Mouse (Mus musculus): ENCODE measurements around the gene Cdc42bpb. TPM values are rescaled to one million over a fixed set of nuclear protein-coding genes. Genes with fewer than 3 reads are reported as not detected.

The Cdc42bpb gene
- polyA plus RNA-seq, 1 experiment = 78.4 TPM

GRCm38 (mm10) chr12:111332443-111332842 lies 45.1 kb downstream of the Cdc42bpb start:
- no peak for DNase-seq (ENCODE audit: low read depth in 1 of 2, low spot score in 2 of 2)
- Histone ChIP-seq H3K4me3 (ENCODE audit: extremely low read depth, insufficient read depth, insufficient read length) (no peak overlapping the region), H3K36me3 (ENCODE audit: control insufficient read depth, insufficient read depth, low read length) (no peaks in the 10 kb centered on the region), H3K27ac (ENCODE audit: insufficient read depth, low read length) (no peak overlapping the region), H3K27me3 (ENCODE audit: control insufficient read depth, insufficient read depth, low read length) (no peaks in the 10 kb centered on the region), H3K4me1 (ENCODE audit: control insufficient read depth, insufficient read depth, insufficient read length) (no peaks in the 10 kb centered on the region)
- 78% methylated on average over 11 of the region's 11 CpGs for WGBS
- TF ChIP-seq POLR2A (IDR thresholded peaks at IDR 0.05; ENCODE audit: low read depth, low read length) (no peak), CTCF (IDR thresholded peaks at IDR 0.05; ENCODE audit: extremely low read depth, insufficient read depth, insufficient read length, insufficient replicate concordance) (no peak)

- WGBS = 90% methylated on average over 9 of the region's 9 CpGs
- no peak for DNase-seq (ENCODE audit: low read depth in 1 of 2, low spot score in 2 of 2)
- Histone ChIP-seq H3K36me3 (ENCODE audit: control insufficient read depth, insufficient read depth, low read length) (no peaks in the 10 kb centered on the region), H3K27ac (ENCODE audit: insufficient read depth, low read length) (no peak overlapping the region), H3K4me1 (ENCODE audit: control insufficient read depth, insufficient read depth, insufficient read length) (no peaks in the 10 kb centered on the region), H3K27me3 (ENCODE audit: control insufficient read depth, insufficient read depth, low read length) (no peaks in the 10 kb centered on the region), H3K4me3 (ENCODE audit: extremely low read depth, insufficient read depth, insufficient read length) (no peak overlapping the region)
- no peak for TF ChIP-seq POLR2A (IDR thresholded peaks at IDR 0.05; ENCODE audit: low read depth, low read length)
- no peak for TF ChIP-seq CTCF (IDR thresholded peaks at IDR 0.05; ENCODE audit: extremely low read depth, insufficient read depth, insufficient read length, insufficient replicate concordance)
These were observed 45.9 kb downstream of the Cdc42bpb start for GRCm38 (mm10) chr12:111331573-111331972.

- H3K4me3 ChIP-seq (ENCODE audit: extremely low read depth, insufficient read depth, insufficient read length) = no peak overlapping the region
- H3K27me3 ChIP-seq (ENCODE audit: control insufficient read depth, insufficient read depth, low read length) = no peaks in the 10 kb centered on the region
- no peak for DNase-seq (ENCODE audit: low read depth in 1 of 2, low spot score in 2 of 2)
- no peaks in the 10 kb centered on the region for H3K4me1 ChIP-seq (ENCODE audit: control insufficient read depth, insufficient read depth, insufficient read length)
- 95% methylated on average over 15 of the region's 15 CpGs for WGBS
- H3K27ac ChIP-seq (ENCODE audit: insufficient read depth, low read length) = no peak overlapping the region
- H3K36me3 ChIP-seq (ENCODE audit: control insufficient read depth, insufficient read depth, low read length) = no peaks in the 10 kb centered on the region
- no peak for TF ChIP-seq POLR2A (IDR thresholded peaks at IDR 0.05; ENCODE audit: low read depth, low read length)
- TF ChIP-seq CTCF (IDR thresholded peaks at IDR 0.05; ENCODE audit: extremely low read depth, insufficient read depth, insufficient read length, insufficient replicate concordance) = no peak
These were observed 48.2 kb downstream of the Cdc42bpb start for GRCm38 (mm10) chr12:111329281-111329680.

GRCm38 (mm10) chr12:111328360-111328759 lies 49.2 kb downstream of the Cdc42bpb start:
- Histone ChIP-seq H3K4me3 (ENCODE audit: extremely low read depth, insufficient read depth, insufficient read length) (no peak overlapping the region), H3K27ac (ENCODE audit: insufficient read depth, low read length) (no peak overlapping the region), H3K4me1 (ENCODE audit: control insufficient read depth, insufficient read depth, insufficient read length) (no peaks in the 10 kb centered on the region), H3K36me3 (ENCODE audit: control insufficient read depth, insufficient read depth, low read length) (no peaks in the 10 kb centered on the region), H3K27me3 (ENCODE audit: control insufficient read depth, insufficient read depth, low read length) (no peaks in the 10 kb centered on the region)
- 68% methylated on average over 6 of the region's 6 CpGs for WGBS
- no peak for DNase-seq (ENCODE audit: low read depth in 1 of 2, low spot score in 2 of 2)
- TF ChIP-seq POLR2A (IDR thresholded peaks at IDR 0.05; ENCODE audit: low read depth, low read length) (no peak), CTCF (IDR thresholded peaks at IDR 0.05; ENCODE audit: extremely low read depth, insufficient read depth, insufficient read length, insufficient replicate concordance) (no peak)

- Histone ChIP-seq H3K36me3 (ENCODE audit: control insufficient read depth, insufficient read depth, low read length) (no peaks in the 10 kb centered on the region), H3K27me3 (ENCODE audit: control insufficient read depth, insufficient read depth, low read length) (no peaks in the 10 kb centered on the region)
- WGBS = 86% methylated on average over 18 of the region's 18 CpGs
These were observed 51.6 kb downstream of the Cdc42bpb start for GRCm38 (mm10) chr12:111325744-111326424.

GRCm38 (mm10) chr12:111324949-111325348 lies 52.6 kb downstream of the Cdc42bpb start:
- no peak for DNase-seq (ENCODE audit: low read depth in 1 of 2, low spot score in 2 of 2)
- Histone ChIP-seq H3K27ac (ENCODE audit: insufficient read depth, low read length) (no peak overlapping the region), H3K4me3 (ENCODE audit: extremely low read depth, insufficient read depth, insufficient read length) (no peak overlapping the region), H3K4me1 (ENCODE audit: control insufficient read depth, insufficient read depth, insufficient read length) (no peaks in the 10 kb centered on the region), H3K36me3 (ENCODE audit: control insufficient read depth, insufficient read depth, low read length) (no peaks in the 10 kb centered on the region), H3K27me3 (ENCODE audit: control insufficient read depth, insufficient read depth, low read length) (no peaks in the 10 kb centered on the region)
- WGBS = 90% methylated on average over 12 of the region's 12 CpGs
- no peak for TF ChIP-seq POLR2A (IDR thresholded peaks at IDR 0.05; ENCODE audit: low read depth, low read length)
- no peak for TF ChIP-seq CTCF (IDR thresholded peaks at IDR 0.05; ENCODE audit: extremely low read depth, insufficient read depth, insufficient read length, insufficient replicate concordance)

More at GRCm38 (mm10) chr12:111325744-111326424, 51.6 kb downstream of the Cdc42bpb start:
- Histone ChIP-seq H3K27ac (ENCODE audit: insufficient read depth, low read length) (no peak overlapping the region), H3K4me3 (ENCODE audit: extremely low read depth, insufficient read depth, insufficient read length) (no peak overlapping the region), H3K4me1 (ENCODE audit: control insufficient read depth, insufficient read depth, insufficient read length) (no peaks in the 10 kb centered on the region)
- DNase-seq (ENCODE audit: low read depth in 1 of 2, low spot score in 2 of 2) = no peak
- TF ChIP-seq CTCF (IDR thresholded peaks at IDR 0.05; ENCODE audit: extremely low read depth, insufficient read depth, insufficient read length, insufficient replicate concordance) (no peak), POLR2A (IDR thresholded peaks at IDR 0.05; ENCODE audit: low read depth, low read length) (no peak)

GRCm38 (mm10) chr12:111324536-111324935 lies 53.0 kb downstream of the Cdc42bpb start:
- Histone ChIP-seq H3K36me3 (ENCODE audit: control insufficient read depth, insufficient read depth, low read length) (no peaks in the 10 kb centered on the region), H3K4me1 (ENCODE audit: control insufficient read depth, insufficient read depth, insufficient read length) (no peaks in the 10 kb centered on the region), H3K4me3 (ENCODE audit: extremely low read depth, insufficient read depth, insufficient read length) (no peak overlapping the region), H3K27ac (ENCODE audit: insufficient read depth, low read length) (no peak overlapping the region), H3K27me3 (ENCODE audit: control insufficient read depth, insufficient read depth, low read length) (no peaks in the 10 kb centered on the region)
- TF ChIP-seq POLR2A (IDR thresholded peaks at IDR 0.05; ENCODE audit: low read depth, low read length) = no peak
- no peak for TF ChIP-seq CTCF (IDR thresholded peaks at IDR 0.05; ENCODE audit: extremely low read depth, insufficient read depth, insufficient read length, insufficient replicate concordance)
- WGBS = 91% methylated on average over 21 of the region's 21 CpGs
- no peak for DNase-seq (ENCODE audit: low read depth in 1 of 2, low spot score in 2 of 2)

All from spleen, adult 2 months (tissue).